Mouse (Mus musculus) hindbrain, embryonic 15.5 days (tissue): ENCODE results near the gene Hoxa13. TPM values are rescaled to one million over a fixed set of nuclear protein-coding genes. Genes with fewer than 3 reads are reported as not detected.

ENCODE experiments used
- ATAC-seq: fragments of 200-750 bp; cut with Nextera tagmentation; 2 replicates; pipeline ENCODE4 v1.8.0; 2017; ENCODE audit warnings: low read depth, moderate number of reproducible peaks, moderate TSS enrichment; ENCODE audit not compliant: low FRiP score
- H3K27ac ChIP-seq: fragments of 300-500 bp; sonication (generic); replicated peaks from 2 replicates; pipeline ENCODE4 v1.5.1; 2015; ENCODE audit warnings: mild to moderate bottlenecking, inconsistent platforms
- H3K27me3 ChIP-seq: fragments of 300-500 bp; sonication (generic); 2 replicates; pipeline ENCODE4 v1.6.1; 2015; ENCODE audit warnings: control low read depth, inconsistent platforms
- H3K36me3 ChIP-seq: fragments of 300-500 bp; sonication (generic); 2 replicates; pipeline ENCODE4 v1.6.1; 2015; ENCODE audit warnings: control low read depth, inconsistent platforms
- H3K4me1 ChIP-seq: fragments of 300-500 bp; sonication (generic); replicated peaks from 2 replicates; pipeline ENCODE4 v1.6.1; 2015; ENCODE audit warnings: control low read depth, inconsistent platforms
- H3K4me2 ChIP-seq: fragments of 300-500 bp; sonication (generic); 2 replicates; pipeline ENCODE4 v1.6.1; 2015; ENCODE audit warnings: moderate library complexity, mild to moderate bottlenecking, inconsistent platforms
- H3K4me3 ChIP-seq: fragments of 300-500 bp; sonication (generic); 2 replicates; pipeline ENCODE4 v1.5.1; 2015; ENCODE audit warnings: mild to moderate bottlenecking, inconsistent platforms
- H3K9ac ChIP-seq: fragments of 300-500 bp; sonication (generic); 2 replicates; pipeline ENCODE4 v1.6.1; 2015; ENCODE audit warnings: inconsistent platforms
- H3K9me3 ChIP-seq: fragments of 300-500 bp; sonication (generic); 2 replicates; pipeline ENCODE4 v1.6.1; 2016; ENCODE audit warnings: control low read depth, inconsistent platforms
- WGBS: fragments of 180-500 bp; shearing (Covaris S2); methylation state at CpG from one replicate; pipeline ENCODE4 v1.1.7; 2015; 5-methylcytosine and 5-hydroxymethylcytosine counted together
- polyA plus RNA-seq: library from polyadenylated mRNA; unstranded; fragments of >200 nt; fragmentation: Nextera tagmentation; extraction: Ambion mirVana; gene quantifications from 2 replicates; pipeline ENCODE4 v1.2.1, GENCODE M21; 2015

Gene Hoxa13
- polyA plus RNA-seq, 1 experiment from 2014 or later, result not detected

GRCm38 (mm10) chr6:52283896-52284295, 23.2 kb upstream of the Hoxa13 start:
- Histone ChIP-seq H3K9ac (no peak overlapping the region), H3K36me3 (no peaks in the 10 kb centered on the region), H3K4me1 (no peaks in the 10 kb centered on the region), H3K4me2 (no peak overlapping the region), H3K9me3 (no peaks in the 10 kb centered on the region), H3K27ac (no peak overlapping the region), H3K4me3 (no peak overlapping the region), H3K27me3 (peaks cover 70% of the 10 kb centered on the region)
- 84% methylated on average over 5 of the region's 5 CpGs for WGBS
- no peak for ATAC-seq

GRCm38 (mm10) chr6:52281084-52281483, 20.4 kb upstream of the Hoxa13 start:
- H3K36me3 ChIP-seq, result no peaks in the 10 kb centered on the region
- H3K9me3 ChIP-seq, result no peaks in the 10 kb centered on the region
- H3K9ac ChIP-seq, result no peak overlapping the region
- no peak for ATAC-seq
- no peak overlapping the region for H3K4me2 ChIP-seq
- no peak overlapping the region for H3K4me3 ChIP-seq
- WGBS, result 76% methylated on average over 12 of the region's 12 CpGs
- H3K27ac ChIP-seq, result no peak overlapping the region
- no peaks in the 10 kb centered on the region for H3K4me1 ChIP-seq
- peaks cover 73% of the 10 kb centered on the region for H3K27me3 ChIP-seq

GRCm38 (mm10) chr6:52276920-52277319, 16.2 kb upstream of the Hoxa13 start:
- ATAC-seq, result no peak
- no peak overlapping the region for H3K4me3 ChIP-seq
- no peak overlapping the region for H3K4me2 ChIP-seq
- peaks cover 84% of the 10 kb centered on the region for H3K27me3 ChIP-seq
- no peaks in the 10 kb centered on the region for H3K9me3 ChIP-seq
- WGBS, result 6% methylated on average over 5 of the region's 5 CpGs
- no peak overlapping the region for H3K9ac ChIP-seq
- no peaks in the 10 kb centered on the region for H3K36me3 ChIP-seq
- H3K27ac ChIP-seq, result no peak overlapping the region
- no peaks in the 10 kb centered on the region for H3K4me1 ChIP-seq

DNA sequence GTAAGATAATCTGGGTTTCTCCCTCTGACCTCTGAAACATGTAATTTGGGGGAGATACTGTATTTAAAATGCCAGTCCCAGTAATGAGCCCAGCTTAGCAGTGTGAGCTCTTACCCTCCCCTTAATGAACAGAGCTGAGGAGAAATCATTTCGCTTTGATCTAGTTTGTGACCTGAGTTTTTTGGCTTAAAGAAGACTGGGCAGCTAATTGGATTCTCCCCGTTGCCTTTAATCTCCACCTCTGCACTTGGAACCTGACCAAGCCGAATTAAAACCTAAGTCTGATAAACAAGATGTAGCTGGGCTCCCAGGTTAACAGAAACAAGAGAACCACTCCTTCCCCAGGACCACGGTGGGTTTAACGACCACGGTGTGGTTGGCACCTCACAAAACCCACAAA, 15.7 kb upstream of the Hoxa13 start:
- no peaks in the 10 kb centered on the region for H3K36me3 ChIP-seq
- H3K27ac ChIP-seq, result no peak overlapping the region
- WGBS, result 2% methylated on average over 6 of the region's 6 CpGs
- H3K9me3 ChIP-seq, result no peaks in the 10 kb centered on the region
- H3K4me1 ChIP-seq, result no peaks in the 10 kb centered on the region
- H3K4me2 ChIP-seq, result no peak overlapping the region
- peaks cover 87% of the 10 kb centered on the region for H3K27me3 ChIP-seq
- no peak overlapping the region for H3K9ac ChIP-seq
- no peak overlapping the region for H3K4me3 ChIP-seq
- no peak for ATAC-seq

- Histone ChIP-seq H3K9me3 (no peaks in the 10 kb centered on the region), H3K27me3 (peaks cover 87% of the 10 kb centered on the region), H3K36me3 (no peaks in the 10 kb centered on the region), H3K4me1 (peaks cover under 1% of the 10 kb centered on the region; the same call in 1 of the 2 replicates), H3K27ac (no peak overlapping the region), H3K4me3 (no peak overlapping the region), H3K9ac (no peak overlapping the region), H3K4me2 (no peak overlapping the region)
- ATAC-seq, result no peak
- 5% methylated on average over 8 of the region's 8 CpGs for WGBS
Observed at GRCm38 (mm10) chr6:52275563-52276280, 15.0 kb upstream of the Hoxa13 start.

- no peak for ATAC-seq
- no peak overlapping the region for H3K9ac ChIP-seq
Observed at GRCm38 (mm10) chr6:52274576-52274975, 13.9 kb upstream of the Hoxa13 start.

GRCm38 (mm10) chr6:52273656-52274280, 13.1 kb upstream of the Hoxa13 start:
- no peak overlapping the region for H3K4me2 ChIP-seq
- 2% methylated on average over 21 of the region's 22 CpGs for WGBS
- H3K27ac ChIP-seq, result no peak overlapping the region
- no peak overlapping the region for H3K9ac ChIP-seq
- H3K4me1 ChIP-seq, result peaks cover 2% of the 10 kb centered on the region; the same call in 1 of the 2 replicates
- ATAC-seq, result no peak
- no peaks in the 10 kb centered on the region for H3K36me3 ChIP-seq
- no peaks in the 10 kb centered on the region for H3K9me3 ChIP-seq
- no peak overlapping the region for H3K4me3 ChIP-seq
- H3K27me3 ChIP-seq, result peaks cover 94% of the 10 kb centered on the region

More at GRCm38 (mm10) chr6:52274576-52274975, 13.9 kb upstream of the Hoxa13 start:
- Histone ChIP-seq H3K4me1 (peaks cover 2% of the 10 kb centered on the region; the same call in 1 of the 2 replicates), H3K36me3 (no peaks in the 10 kb centered on the region), H3K4me2 (no peak overlapping the region), H3K27ac (no peak overlapping the region), H3K9me3 (no peaks in the 10 kb centered on the region), H3K4me3 (no peak overlapping the region), H3K27me3 (peaks cover 92% of the 10 kb centered on the region)
- 2% methylated on average over 11 of the region's 11 CpGs for WGBS

DNA sequence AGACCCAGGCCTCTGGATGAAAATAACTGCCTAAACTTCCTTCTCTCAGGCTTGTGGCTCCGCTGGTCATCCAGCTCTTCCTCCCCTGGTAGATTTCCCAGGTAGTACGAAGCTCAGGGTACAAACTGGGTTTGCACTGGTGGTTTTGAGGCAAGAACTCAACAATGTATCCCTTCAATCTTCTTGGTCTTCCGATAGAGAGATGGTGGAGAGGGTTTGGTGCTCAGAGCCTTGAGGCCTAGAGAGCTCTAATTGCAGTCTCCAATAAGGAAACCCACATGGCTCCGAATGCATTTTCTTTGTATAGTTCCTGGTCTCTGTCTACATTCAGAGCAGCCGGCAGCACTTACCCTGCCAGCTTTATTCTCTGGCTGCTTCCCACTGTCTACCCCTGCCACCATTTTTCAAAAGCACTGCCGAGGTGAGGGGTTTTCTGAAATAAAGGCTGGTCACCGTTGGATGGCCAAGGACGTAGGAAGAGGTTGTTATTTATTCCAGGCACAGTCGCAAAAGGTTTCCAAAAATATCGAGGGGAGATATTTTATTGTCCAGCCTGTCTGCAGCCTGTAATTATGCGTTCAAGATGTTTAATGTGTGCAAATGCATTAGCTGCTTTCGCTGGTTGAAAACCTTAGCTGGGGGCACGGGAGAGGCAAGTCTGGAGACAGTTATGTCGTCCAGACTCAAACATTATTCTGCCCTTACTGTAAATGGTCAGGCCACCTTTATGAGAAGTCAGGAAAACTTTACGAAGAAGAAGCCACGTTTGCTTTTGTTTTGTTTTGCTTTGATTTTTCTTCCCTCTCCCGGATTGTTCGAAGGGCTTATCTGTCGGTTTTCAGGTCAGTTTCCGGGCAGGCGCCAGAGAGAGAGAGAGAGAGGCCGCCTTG, 12.3 kb upstream of the Hoxa13 start:
- no peaks in the 10 kb centered on the region for H3K9me3 ChIP-seq
- no peaks in the 10 kb centered on the region for H3K36me3 ChIP-seq
- peaks cover 95% of the 10 kb centered on the region for H3K27me3 ChIP-seq
- no peak overlapping the region for H3K27ac ChIP-seq
- WGBS, result 3% methylated on average over 22 of the region's 22 CpGs
- no peak overlapping the region for H3K4me3 ChIP-seq
- ATAC-seq, result no peak
- H3K9ac ChIP-seq, result no peak overlapping the region
- peaks cover 2% of the 10 kb centered on the region; the same call in 1 of the 2 replicates for H3K4me1 ChIP-seq
- no peak overlapping the region for H3K4me2 ChIP-seq

DNA sequence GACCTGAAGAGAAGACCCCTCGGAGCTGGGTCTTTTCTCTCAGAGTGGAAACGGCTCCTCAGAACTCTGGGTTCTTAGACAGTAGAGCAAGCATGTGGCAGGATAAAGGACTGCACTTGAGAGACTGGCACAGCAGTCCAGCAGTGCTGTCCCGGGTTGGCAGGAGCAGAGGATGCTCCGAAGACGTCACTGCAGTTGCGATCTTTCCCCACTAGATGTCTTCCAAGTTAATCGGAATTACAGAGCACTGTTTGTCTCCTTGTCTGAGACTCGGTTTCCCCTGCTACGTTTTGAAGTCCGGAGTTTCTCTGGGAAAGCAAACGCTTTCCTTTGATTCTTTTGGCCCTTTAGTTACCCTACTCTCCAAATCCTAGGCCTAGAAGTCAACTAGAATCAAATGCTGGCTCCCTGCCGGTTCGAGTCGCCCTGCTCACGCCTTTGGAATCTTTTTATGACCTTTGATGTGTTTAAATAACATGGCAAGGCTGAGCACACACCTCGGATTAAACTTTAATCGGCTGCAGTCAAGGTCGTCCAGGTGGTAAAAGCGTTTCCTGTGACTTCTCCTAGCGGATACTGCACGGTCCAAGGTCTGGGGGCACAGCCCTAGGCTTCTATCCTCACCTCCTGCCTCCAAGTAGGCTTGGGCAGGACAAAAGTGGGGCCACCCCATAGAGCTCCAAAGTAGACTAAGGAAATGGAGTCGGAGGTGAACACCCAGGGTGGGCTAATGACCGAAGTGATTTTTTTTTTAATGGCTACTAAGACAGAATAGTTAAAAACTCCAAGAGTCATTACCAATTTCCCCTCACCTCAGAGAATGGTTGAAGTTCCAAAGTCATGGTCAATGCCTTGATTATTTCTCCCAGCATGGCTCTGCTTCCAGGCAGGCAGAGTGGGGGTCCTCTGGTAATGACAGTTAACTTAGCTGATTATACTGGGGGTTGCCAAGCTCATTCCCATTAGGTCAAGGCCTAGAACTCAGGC, 10.1 kb upstream of the Hoxa13 start:
- Histone ChIP-seq H3K9me3 (no peaks in the 10 kb centered on the region), H3K4me3 (no peak overlapping the region), H3K27ac (no peak overlapping the region), H3K27me3 (peaks cover 90% of the 10 kb centered on the region), H3K4me1 (peaks cover 2% of the 10 kb centered on the region; the same call in 1 of the 2 replicates), H3K36me3 (no peaks in the 10 kb centered on the region), H3K4me2 (no peak overlapping the region), H3K9ac (no peak overlapping the region)
- WGBS, result 4% methylated on average over 23 of the region's 23 CpGs
- ATAC-seq, result peak; percentile 61; the same call in 1 of the 2 replicates

GRCm38 (mm10) chr6:52268756-52269155, 8.1 kb upstream of the Hoxa13 start:
- H3K4me1 ChIP-seq, result peaks cover 2% of the 10 kb centered on the region; the same call in 1 of the 2 replicates
- H3K27me3 ChIP-seq, result peaks cover 91% of the 10 kb centered on the region
- under 1% methylated on average over 3 of the region's 3 CpGs for WGBS
- no peak overlapping the region for H3K9ac ChIP-seq
- no peaks in the 10 kb centered on the region for H3K36me3 ChIP-seq
- no peak overlapping the region for H3K4me2 ChIP-seq
- no peak overlapping the region for H3K4me3 ChIP-seq
- no peak overlapping the region for H3K27ac ChIP-seq
- ATAC-seq, result no peak
- no peaks in the 10 kb centered on the region for H3K9me3 ChIP-seq

- Histone ChIP-seq H3K27ac (no peak overlapping the region), H3K4me3 (no peak overlapping the region), H3K9me3 (no peaks in the 10 kb centered on the region), H3K27me3 (peaks cover 93% of the 10 kb centered on the region), H3K9ac (no peak overlapping the region), H3K4me2 (no peak overlapping the region), H3K36me3 (no peaks in the 10 kb centered on the region), H3K4me1 (peaks cover 2% of the 10 kb centered on the region; the same call in 1 of the 2 replicates)
- 1% methylated on average over 7 of the region's 7 CpGs for WGBS
- no peak for ATAC-seq
Observed at GRCm38 (mm10) chr6:52268341-52268740, 7.7 kb upstream of the Hoxa13 start.
